Mouse (Mus musculus) layer of hippocampus, adult 9-10 months (tissue): ENCODE measurements around the gene Ppil6.

Experiments
- DNase-seq: peaks from one replicate; pipeline ENCODE4 v3.0.0; 2022; ENCODE audit warnings: low spot score

Gene Ppil6

GRCm38 (mm10) chr10:41477278-41478181 lies 12.7 kb upstream of the Ppil6 start:
- DNase-seq = no peak

DNA sequence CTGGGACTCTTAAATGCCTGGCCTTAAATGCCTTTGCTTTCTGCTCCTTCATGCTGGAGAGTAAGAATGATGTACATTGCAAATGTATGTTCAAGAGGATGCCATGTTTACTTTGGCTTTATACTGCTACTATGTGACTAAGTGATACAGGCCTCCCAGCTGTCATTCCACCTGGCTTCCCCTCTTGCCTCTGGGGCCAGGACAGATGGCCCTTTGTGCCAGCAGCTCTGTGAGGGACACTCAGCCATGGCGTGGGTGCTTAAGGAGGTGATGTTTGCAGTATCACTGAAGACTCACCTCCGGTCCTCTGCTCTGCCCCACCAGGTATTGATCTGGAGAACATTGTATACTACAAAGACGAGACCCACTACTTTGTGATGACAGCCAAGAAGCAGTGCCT lies 10.3 kb upstream of the Ppil6 start:
- DNase-seq = no peak

- DNase-seq = no peak
Measured at GRCm38 (mm10) chr10:41480938-41481880, 9.0 kb upstream of the Ppil6 start.

- no peak for DNase-seq
Measured at GRCm38 (mm10) chr10:41482446-41482845, 7.8 kb upstream of the Ppil6 start.

DNA sequence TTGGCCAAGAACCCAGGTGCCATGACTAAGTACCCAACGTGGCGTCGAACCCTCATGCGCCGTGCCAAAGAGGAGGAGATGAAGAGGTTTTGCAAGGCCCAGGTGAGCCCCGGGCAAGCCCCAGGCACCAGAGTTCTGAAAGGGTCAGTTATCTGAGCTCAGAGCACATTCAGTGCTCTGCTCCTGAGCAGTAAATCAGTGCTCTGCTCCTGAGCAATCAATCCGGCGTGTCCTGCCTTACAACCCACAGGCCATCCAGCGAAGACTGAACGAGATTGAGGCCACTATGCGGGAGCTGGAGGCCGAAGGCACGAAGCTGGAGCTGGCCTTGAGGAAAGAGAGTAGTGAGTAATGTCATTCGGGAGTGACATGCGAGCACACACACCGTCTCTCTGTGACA lies 4.5 kb upstream of the Ppil6 start:
- DNase-seq = no peak

- no peak for DNase-seq
Measured at GRCm38 (mm10) chr10:41486506-41487170, 3.6 kb upstream of the Ppil6 start.

GRCm38 (mm10) chr10:41488877-41489276 lies 1.4 kb upstream of the Ppil6 start:
- no peak for DNase-seq

GRCm38 (mm10) chr10:41489294-41489693 lies 945 bp upstream of the Ppil6 start:
- DNase-seq = no peak

DNA sequence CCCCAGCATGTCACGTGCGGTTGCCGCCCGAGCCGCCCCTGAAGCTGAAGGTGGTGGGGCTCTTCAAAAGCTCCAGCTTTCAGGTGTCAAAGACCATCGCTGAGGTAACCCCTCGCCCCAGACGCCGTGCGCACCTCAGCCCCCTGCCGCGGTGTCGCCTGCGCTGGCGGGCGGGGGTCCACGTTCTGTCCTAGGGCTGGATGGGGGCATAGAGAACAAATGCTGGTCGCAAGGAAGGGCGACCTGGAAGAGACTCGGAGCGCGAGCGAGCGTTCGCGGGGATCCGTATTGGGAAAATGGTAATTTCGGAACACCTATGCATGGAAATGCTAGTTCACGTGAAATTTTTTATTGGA lies 257 bp downstream of the Ppil6 start:
- DNase-seq = no peak

GRCm38 (mm10) chr10:41491111-41491510 lies 872 bp downstream of the Ppil6 start:
- DNase-seq = no peak

DNA sequence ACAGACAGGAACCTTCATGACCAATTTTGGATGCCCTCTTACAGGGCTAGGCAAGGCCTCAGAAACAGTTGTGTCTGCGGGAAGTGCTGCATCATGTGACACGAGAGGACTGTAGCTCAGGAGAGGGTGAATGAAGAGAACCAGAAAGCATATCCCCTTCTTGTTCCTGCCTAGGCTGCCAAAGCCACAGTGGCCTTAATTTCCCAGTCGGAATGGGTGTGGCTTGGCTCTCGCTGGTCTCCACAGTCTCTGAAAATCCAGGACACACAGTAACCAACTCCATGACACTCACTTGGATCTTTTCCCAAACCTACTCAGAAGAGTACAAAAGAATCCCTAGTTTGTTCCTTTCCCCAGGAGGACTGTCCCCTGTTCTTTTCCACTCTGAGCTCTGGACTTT lies 10.7 kb downstream of the Ppil6 start:
- no peak for DNase-seq

GRCm38 (mm10) chr10:41504996-41505395 lies 14.8 kb downstream of the Ppil6 start:
- no peak for DNase-seq

DNA sequence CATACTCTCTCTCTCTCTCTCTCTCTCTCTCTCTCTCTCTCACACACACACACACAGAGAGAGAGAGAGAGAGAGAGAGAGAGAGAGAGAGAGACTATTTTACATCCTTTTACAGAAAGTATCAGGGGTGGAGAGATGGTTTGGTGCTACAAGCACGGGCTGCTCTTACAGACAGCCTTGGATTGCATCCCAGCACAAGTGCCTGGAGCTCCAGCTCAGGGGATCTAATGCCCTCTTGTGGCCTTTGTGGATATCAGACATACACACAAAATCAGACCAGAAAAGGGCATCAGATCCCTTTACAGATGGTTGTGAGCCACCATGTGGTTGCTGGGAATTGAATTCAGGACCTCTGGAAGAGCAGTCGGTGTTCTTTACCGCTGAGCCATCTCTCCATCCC lies 15.2 kb downstream of the Ppil6 start:
- peak; percentile 53 for DNase-seq

GRCm38 (mm10) chr10:41509160-41509559 lies 18.9 kb downstream of the Ppil6 start:
- DNase-seq = no peak

DNA sequence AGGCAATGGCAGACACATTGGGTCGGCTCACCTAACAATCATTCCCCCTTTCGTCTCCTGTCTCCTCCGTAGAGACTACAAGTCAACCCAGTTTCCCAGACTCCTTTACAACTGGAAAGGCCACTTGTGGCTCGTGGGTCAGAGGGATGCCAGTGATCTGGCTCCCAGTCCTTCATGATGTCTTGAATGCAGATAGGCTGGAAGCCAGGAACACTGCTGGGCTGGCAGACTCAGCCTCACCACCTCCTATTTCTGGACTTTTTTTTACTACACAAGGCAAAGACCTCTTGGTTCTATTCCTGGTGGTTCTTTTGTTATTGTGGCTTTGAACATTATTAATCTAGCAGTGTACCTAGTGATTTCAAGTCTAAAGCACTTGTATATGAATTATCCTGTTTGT lies 24.1 kb downstream of the Ppil6 start:
- no peak for DNase-seq

- no peak for DNase-seq
Measured at GRCm38 (mm10) chr10:41514921-41515320, 24.7 kb downstream of the Ppil6 start.

DNA sequence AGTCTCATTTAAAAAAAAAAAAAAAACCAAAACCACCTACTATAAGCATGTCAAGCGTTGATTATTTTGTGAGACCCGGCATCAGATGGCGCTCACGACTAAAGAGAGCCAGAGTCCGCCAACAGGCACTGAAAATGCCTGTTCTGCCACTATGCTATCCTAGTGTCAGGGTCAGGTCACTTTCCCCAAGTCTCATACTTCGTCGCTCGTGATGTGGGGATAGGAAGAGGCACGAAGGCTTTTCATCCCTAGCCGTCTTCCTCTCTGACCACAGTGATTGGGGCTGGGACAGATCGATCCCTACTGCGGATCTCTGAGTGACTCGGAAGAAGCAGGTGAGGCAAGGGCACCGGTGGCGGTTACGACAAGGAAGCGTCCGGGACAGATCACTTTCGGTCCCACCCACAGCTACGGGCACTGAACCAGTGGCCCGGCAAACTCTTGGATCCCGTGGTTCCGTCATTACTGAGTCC lies 28.3 kb downstream of the Ppil6 start:
- DNase-seq = peak; percentile 62

- DNase-seq = peak; percentile 78
Measured at GRCm38 (mm10) chr10:41518981-41519618, 28.9 kb downstream of the Ppil6 start, which contains the start of gene Cd164. Gene Cd164 (plus strand): TSS chr10:41519414.

GRCm38 (mm10) chr10:41519640-41520409 lies 29.6 kb downstream of the Ppil6 start:
- DNase-seq = peak; percentile 20

DNA sequence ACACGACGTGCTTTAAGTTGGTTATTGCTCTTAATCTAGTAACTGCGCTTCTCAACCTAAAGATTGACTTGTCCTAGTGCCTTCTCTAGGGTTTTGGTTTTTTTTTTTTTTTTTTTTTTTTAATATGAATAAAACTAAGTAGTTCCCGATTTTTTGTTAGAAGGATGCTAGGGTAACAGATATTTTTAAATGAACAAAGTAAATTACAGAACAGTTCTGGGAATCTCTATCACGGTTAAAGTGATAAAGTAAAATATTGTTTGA lies 30.1 kb downstream of the Ppil6 start:
- no peak for DNase-seq

- no peak for DNase-seq
Measured at GRCm38 (mm10) chr10:41523386-41523785, 33.1 kb downstream of the Ppil6 start.
